Mouse (Mus musculus): Measurements from ENCODE around the gene Ankrd65. TPM values are rescaled to one million over a fixed set of nuclear protein-coding genes. Genes with fewer than 3 reads are reported as not detected.
"Not testable (repeated sequence)": the region's sequence is repeated elsewhere in the genome, so short reads cannot be mapped to it uniquely, and the experiment has no call there.

Ankrd65 gene
- 1.1 TPM in 1 of 2 replicates, not detected in the other for polyA plus RNA-seq (2011; ENCODE audit: insufficient read depth, insufficient read length, low replicate concordance, missing spikeins)

DNA sequence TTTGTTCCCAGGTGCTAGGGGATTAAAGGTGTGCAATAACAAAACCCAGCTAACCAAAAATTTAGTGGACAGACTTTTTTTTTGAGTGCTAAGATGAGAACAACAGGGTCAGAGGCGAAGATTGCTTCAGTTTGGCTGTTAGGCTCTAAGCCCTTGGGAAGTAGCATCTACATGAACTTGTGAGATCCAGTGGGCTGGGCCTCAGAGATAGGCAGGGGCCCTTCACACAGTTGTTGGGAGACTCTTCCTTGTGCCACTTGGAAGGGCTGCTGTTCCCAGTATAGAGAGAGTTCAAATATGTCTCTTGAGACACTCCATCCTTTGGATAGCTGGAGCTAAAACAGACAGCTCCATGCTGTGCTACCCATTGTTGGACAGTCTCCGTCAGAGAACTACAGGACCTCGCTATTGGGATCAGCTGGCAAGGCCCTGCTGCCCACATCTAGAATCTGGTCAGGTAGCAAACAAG lies at the start of gene Ankrd65:
Gene Ankrd65 (plus strand): TSS at position 419 of the 469 bp plus-strand sequence.
- H3K27ac ChIP-seq (ENCODE audit: control insufficient read depth, insufficient read depth, low read depth, low read length, poor library complexity) = no peak within 1 kb of the TSS
- no peaks in the 10 kb centered on the region for H3K4me1 ChIP-seq (ENCODE audit: control insufficient read depth, insufficient read depth, low read length)
- 86% methylated on average over 3 of the region's 3 CpGs for WGBS

DNA sequence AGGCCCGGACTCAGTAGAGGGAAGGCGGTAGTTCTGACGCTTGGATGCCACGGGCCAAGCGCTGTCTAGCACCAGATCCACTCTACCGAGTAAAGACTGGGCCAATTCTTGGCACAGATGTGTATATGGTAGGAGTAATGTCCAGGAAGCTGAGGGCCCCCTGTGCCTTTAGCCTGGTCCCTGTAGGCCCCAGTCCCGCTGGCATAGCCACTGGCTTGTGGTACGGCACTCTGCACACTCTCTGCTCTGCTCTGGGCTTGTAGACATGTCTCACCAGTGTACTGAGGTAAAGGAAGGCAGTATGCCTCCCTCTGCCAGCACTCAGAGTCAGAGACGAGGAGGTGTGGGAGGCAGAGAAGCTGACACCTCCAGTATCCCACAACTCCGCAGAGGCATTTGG lies 49.6 kb upstream of the Ankrd65 start:
- H3K4me3 ChIP-seq (replicated peaks; ENCODE audit: control insufficient read depth, low read depth, low read length); H3K4me1 ChIP-seq (ENCODE audit: control insufficient read depth, insufficient read depth, low read length); H3K27ac ChIP-seq (ENCODE audit: control insufficient read depth, insufficient read depth, low read depth, low read length, poor library complexity): not testable (repeated sequence)
- WGBS = 88% methylated on average over 10 of the region's 10 CpGs

More for the DNA sequence above, at the start of gene Ankrd65:
- TF ChIP-seq CTCF (IDR thresholded peaks at IDR 0.05; ENCODE audit: control insufficient read depth, insufficient read depth, low read length) = no peak
- TF ChIP-seq POLR2A (IDR thresholded peaks at IDR 0.05; ENCODE audit: borderline replicate concordance, control insufficient read depth, low read depth, low read length) = no peak
- no peak within 1 kb of the TSS for H3K4me3 ChIP-seq (replicated peaks; ENCODE audit: control insufficient read depth, low read depth, low read length)

DNA sequence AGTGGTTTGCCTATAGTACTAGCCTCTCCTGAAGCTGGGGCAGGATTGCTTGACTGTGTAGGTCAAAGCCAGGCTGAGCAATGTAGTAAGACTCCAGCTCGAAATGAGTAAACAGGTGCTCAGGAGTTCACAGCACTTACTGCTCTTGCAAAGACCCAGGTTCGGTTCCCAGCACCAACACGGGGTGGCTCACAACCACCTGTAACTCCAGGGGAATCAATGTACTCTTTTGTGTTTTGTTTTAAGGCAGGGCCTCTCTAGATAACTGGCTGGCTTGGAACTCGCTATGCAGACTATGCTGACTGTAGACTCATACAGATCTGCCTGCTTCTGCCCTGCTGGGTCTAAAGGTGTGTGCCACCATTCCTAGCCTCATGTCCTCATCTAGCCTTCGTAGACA lies 47.6 kb upstream of the Ankrd65 start:
- Histone ChIP-seq H3K4me3 (replicated peaks; ENCODE audit: control insufficient read depth, low read depth, low read length) (no peak overlapping the region), H3K4me1 (ENCODE audit: control insufficient read depth, insufficient read depth, low read length) (no peaks in the 10 kb centered on the region), H3K27ac (ENCODE audit: control insufficient read depth, insufficient read depth, low read depth, low read length, poor library complexity) (no peak overlapping the region)
- TF ChIP-seq POLR2A (IDR thresholded peaks at IDR 0.05; ENCODE audit: borderline replicate concordance, control insufficient read depth, low read depth, low read length) (no peak), CTCF (IDR thresholded peaks at IDR 0.05; ENCODE audit: control insufficient read depth, insufficient read depth, low read length) (no peak)
- 83% methylated on average over 5 of the region's 5 CpGs for WGBS

DNA sequence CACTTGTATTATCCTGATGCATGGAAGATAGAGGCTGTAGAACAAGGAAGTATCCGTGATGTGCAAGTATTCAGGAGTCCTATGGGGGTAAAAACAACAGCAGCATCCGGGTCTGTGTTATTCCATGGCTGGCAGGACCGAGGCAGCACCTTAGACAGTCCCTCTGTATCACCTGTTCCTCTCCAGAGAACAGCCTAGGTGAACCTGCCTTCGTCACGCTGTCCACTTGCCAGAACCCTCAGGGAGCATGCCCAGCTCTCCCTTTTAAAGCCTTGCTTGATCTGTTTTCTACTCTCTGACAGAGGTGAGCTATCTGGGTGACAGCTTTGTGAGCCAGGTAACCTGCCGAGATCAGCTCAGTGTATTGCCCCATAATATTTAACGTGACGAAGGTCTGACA lies 45.8 kb upstream of the Ankrd65 start:
- Histone ChIP-seq H3K4me3 (replicated peaks; ENCODE audit: control insufficient read depth, low read depth, low read length) (no peak overlapping the region), H3K4me1 (ENCODE audit: control insufficient read depth, insufficient read depth, low read length) (no peaks in the 10 kb centered on the region)
- WGBS = 87% methylated on average over 8 of the region's 8 CpGs

DNA sequence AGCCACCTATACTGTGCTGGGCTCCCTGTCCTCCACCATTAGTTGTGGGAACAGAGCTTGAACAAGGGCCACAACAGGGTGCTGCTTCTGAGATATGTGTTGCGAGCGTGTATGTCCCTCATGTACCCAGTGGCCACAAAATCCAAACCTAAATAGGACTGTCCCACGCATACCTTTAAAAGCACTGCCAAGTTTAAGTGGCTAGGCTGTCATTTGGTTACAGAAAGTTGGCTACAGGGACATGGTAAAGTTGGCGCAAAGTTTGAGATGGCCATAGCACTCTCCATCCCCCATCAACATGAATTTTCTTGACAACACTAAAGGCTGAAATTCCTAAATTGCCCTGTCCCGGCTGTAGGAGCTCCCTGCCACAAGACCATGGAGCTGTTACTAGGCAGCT lies 45.1 kb upstream of the Ankrd65 start:
- Histone ChIP-seq H3K27ac (ENCODE audit: control insufficient read depth, insufficient read depth, low read depth, low read length, poor library complexity) (no peak overlapping the region), H3K4me1 (ENCODE audit: control insufficient read depth, insufficient read depth, low read length) (no peaks in the 10 kb centered on the region)

More for the DNA sequence above, 45.8 kb upstream of the Ankrd65 start:
- no peak for TF ChIP-seq POLR2A (IDR thresholded peaks at IDR 0.05; ENCODE audit: borderline replicate concordance, control insufficient read depth, low read depth, low read length)
- H3K27ac ChIP-seq (ENCODE audit: control insufficient read depth, insufficient read depth, low read depth, low read length, poor library complexity) = no peak overlapping the region

DNA sequence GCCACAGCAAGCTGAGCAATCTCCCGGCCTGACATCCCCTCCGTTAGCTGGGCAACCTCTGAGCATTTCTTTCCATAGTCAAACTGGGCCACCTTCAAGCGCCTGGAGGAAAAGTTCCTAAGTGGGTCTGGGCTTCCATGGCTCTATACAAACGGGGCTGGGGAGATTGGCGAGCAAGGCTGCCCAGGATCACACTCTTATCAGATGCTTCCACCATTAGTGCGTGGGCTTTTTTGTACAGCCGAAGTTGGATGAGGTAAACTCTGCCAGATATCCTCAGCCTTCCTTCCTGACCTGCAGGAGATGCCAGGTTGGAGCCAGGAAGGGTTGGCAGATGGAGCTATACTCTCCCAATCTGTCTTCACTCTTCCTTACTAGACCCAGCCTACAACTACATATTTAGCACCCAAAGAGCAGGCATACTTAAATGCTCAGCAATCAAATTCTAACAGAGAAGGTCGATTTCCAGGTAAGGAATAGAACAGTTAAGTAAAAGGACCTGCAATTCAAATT lies 44.1 kb upstream of the Ankrd65 start:
- TF ChIP-seq CTCF (IDR thresholded peaks at IDR 0.05; ENCODE audit: control insufficient read depth, insufficient read depth, low read length) (no peak), POLR2A (IDR thresholded peaks at IDR 0.05; ENCODE audit: borderline replicate concordance, control insufficient read depth, low read depth, low read length) (no peak)
- WGBS = 79% methylated on average over 8 of the region's 8 CpGs
- Histone ChIP-seq H3K27ac (ENCODE audit: control insufficient read depth, insufficient read depth, low read depth, low read length, poor library complexity) (no peak overlapping the region), H3K4me3 (replicated peaks; ENCODE audit: control insufficient read depth, low read depth, low read length) (no peak overlapping the region), H3K4me1 (ENCODE audit: control insufficient read depth, insufficient read depth, low read length) (no peaks in the 10 kb centered on the region)

More for the DNA sequence above, 45.1 kb upstream of the Ankrd65 start:
- TF ChIP-seq POLR2A (IDR thresholded peaks at IDR 0.05; ENCODE audit: borderline replicate concordance, control insufficient read depth, low read depth, low read length) = no peak
- TF ChIP-seq CTCF (IDR thresholded peaks at IDR 0.05; ENCODE audit: control insufficient read depth, insufficient read depth, low read length) = no peak
- H3K4me3 ChIP-seq (replicated peaks; ENCODE audit: control insufficient read depth, low read depth, low read length) = no peak overlapping the region
- 88% methylated on average over 5 of the region's 5 CpGs for WGBS

DNA sequence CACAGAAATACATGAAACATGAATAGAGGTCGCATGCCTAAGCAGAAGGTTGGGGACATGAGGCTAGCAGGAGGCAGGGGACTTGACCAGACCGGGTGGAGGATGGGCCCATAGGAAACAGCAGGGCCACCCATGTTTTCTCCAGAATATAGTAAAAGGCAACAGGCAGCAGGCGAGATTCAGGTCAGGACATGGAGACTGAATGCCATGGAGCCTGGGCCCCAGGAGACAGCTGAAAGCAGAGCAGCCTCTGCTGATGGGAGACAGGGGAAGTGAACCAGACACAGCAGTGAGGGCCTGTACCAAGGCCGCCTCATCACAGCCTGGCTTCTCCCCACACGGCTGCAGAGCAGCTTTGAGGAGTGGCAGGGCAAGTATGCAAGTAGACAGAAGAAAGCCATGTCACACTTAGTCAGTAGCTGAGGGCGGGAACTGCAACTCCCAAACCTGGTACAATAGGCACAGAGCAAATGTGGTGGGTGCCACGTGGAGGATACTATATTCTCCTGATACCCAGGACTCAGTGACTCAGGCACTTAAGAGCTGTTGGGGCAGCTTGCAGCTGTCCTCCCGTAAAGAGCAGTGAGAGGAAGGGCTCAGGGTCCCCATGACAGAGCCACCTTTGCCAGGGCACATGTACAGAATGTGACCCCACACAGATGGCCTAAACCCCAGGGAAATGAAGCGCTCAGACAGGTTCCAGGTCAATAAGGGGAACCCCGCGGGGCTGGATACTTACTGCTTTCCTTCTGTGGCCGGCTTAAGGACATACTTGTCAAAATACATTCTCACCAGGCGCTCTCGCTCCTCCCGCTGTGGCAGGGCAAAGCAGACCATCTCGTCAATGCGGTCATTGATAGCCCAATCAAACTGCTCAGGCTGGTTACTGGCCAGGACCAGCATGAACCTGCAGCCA lies 43.4 kb upstream of the Ankrd65 start:
- TF ChIP-seq CTCF (IDR thresholded peaks at IDR 0.05; ENCODE audit: control insufficient read depth, insufficient read depth, low read length) (no peak), POLR2A (IDR thresholded peaks at IDR 0.05; ENCODE audit: borderline replicate concordance, control insufficient read depth, low read depth, low read length) (no peak)
- H3K4me1 ChIP-seq (ENCODE audit: control insufficient read depth, insufficient read depth, low read length) = no peaks in the 10 kb centered on the region
- 87% methylated on average over 17 of the region's 17 CpGs for WGBS
- H3K27ac ChIP-seq (ENCODE audit: control insufficient read depth, insufficient read depth, low read depth, low read length, poor library complexity) = no peak overlapping the region
- no peak overlapping the region for H3K4me3 ChIP-seq (replicated peaks; ENCODE audit: control insufficient read depth, low read depth, low read length)

DNA sequence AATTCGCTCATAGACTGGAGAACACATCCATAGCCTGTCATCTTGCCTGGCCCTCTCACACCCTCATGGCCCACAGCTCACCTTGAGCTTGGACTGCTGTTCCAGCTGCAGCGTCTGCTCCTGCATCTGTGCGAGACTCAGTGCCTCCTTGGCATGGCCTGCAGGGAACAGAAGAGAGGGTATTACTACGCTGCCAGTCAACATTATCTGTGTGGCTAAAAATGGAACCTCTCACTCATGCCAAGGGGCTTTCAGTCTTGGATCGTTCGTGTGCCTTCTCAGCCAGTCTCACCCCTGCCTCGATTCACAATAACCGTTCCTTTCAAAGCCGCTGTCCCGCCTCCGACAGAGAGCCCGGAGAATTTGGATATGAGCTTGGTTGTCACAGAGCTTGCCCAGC lies 33.2 kb upstream of the Ankrd65 start:
- TF ChIP-seq CTCF (IDR thresholded peaks at IDR 0.05; ENCODE audit: control insufficient read depth, insufficient read depth, low read length) (no peak), POLR2A (IDR thresholded peaks at IDR 0.05; ENCODE audit: borderline replicate concordance, control insufficient read depth, low read depth, low read length) (no peak)
- no peak overlapping the region for H3K4me3 ChIP-seq (replicated peaks; ENCODE audit: control insufficient read depth, low read depth, low read length)
- H3K4me1 ChIP-seq (ENCODE audit: control insufficient read depth, insufficient read depth, low read length) = peaks cover 2% of the 10 kb centered on the region
- H3K27ac ChIP-seq (ENCODE audit: control insufficient read depth, insufficient read depth, low read depth, low read length, poor library complexity) = no peak overlapping the region
- 91% methylated on average over 12 of the region's 12 CpGs for WGBS

Measured in bone marrow, adult 2 months (tissue).